Mouse (Mus musculus): ENCODE measurements at regions not wholly inside any gene's neighbourhood (a gene's known extent, or its start where the extent isn't known, plus 50 kb on each side); places are given as distances from the start of the nearest gene placed in this dataset.

DNA sequence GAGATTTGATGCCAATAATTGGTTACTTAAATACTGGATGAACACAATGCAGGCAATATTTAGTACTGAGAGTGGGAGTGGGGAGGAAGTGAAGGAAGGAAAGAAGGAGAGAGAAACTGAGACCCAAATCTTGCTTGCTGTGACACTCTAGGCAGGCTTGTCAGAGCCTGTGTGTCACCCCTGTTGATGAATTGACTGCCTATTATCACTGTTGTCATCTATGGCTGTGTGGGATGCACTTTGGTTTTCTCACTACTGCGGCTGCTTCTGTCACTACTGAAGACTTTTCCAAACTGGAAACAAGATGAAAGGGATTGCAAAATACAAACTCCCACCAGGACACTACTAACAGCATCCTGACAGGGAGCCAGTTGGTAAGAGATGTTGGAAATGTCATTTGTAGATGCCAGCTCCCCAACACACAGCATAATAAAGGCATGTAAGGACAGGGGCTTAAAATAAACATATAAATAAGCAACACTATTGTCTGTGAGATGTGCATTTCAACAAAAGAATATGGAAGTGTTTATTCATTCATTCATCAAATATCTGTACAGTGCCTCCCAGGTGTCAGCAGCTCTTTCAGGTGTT is 207.0 kb upstream of the Ufl1 start:
- 65% methylated on average over 1 of the region's 1 CpGs for WGBS
- Histone ChIP-seq H3K27ac (replicated peaks) (no peak overlapping the region), H3K9ac (no peak overlapping the region), H3K36me3 (no peaks in the 10 kb centered on the region), H3K4me1 (no peaks in the 10 kb centered on the region), H3K27me3 (replicated peaks) (no peaks in the 10 kb centered on the region), H3K4me2 (no peak overlapping the region), H3K9me3 (no peaks in the 10 kb centered on the region), H3K4me3 (no peak overlapping the region)
- no peak for ATAC-seq (ENCODE audit: extremely low read depth, insufficient number of reproducible peaks, low FRiP score, low TSS enrichment)

DNA sequence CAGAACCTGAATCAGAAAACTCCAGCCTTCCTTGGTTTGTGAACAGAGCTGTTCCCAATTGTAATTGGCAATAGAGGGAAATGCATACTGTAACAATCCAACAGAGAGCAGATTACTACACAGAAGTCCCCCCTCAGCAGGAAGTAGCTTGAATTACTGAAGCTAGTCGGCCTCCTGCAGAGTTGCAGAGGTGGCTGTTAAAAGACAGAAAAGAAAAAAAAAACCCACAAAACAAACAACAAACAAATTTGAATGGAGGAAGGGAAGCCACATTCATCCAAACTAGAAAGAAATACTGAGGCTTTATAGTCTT is 202.0 kb upstream of the Ufl1 start:
- H3K4me2 ChIP-seq = no peak overlapping the region
- WGBS = 26% methylated on average over 1 of the region's 1 CpGs
- H3K4me3 ChIP-seq = no peak overlapping the region
- H3K9me3 ChIP-seq = 0 out of 2 replicates have a peak, but pooled peaks cover 2% of the 10 kb centered on the region
- ATAC-seq (ENCODE audit: extremely low read depth, insufficient number of reproducible peaks, low FRiP score, low TSS enrichment) = no peak
- no peak overlapping the region for H3K9ac ChIP-seq
- no peaks in the 10 kb centered on the region for H3K36me3 ChIP-seq
- H3K27ac ChIP-seq (replicated peaks) = no peak overlapping the region
- no peaks in the 10 kb centered on the region for H3K4me1 ChIP-seq
- no peaks in the 10 kb centered on the region for H3K27me3 ChIP-seq (replicated peaks)

DNA sequence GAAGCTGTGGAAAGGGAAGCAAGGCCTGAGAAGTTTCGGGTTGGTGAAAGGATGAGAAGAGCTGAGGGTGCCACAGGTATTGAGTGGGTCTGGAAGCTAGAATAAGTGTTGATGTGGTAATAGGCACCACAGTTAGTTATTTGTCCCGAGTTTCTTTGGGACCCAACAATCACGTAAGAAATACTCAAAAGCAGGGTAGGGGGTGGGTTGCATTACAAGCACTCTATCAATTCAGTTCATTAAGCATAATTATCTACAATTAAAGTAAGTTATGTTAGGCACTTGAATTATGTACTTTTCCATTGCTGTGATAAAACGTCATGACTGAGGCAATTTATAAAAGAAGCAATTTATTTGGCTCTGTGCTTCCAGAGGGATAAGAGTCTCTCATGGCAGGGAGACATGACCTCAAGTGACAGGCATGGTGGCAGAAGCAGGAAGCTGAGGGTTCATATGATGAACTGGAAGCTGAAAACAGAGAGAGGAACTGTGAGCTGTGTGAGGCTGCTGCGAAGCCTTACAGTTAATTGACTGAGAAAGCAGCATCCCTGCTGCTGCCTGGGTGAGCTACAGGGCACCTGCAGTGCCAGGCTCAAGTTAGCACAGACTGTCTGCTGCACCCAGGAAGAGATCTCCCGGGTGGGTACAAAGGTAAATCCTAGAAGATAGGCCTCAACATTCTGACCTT is 201.5 kb upstream of the Ufl1 start:
- Histone ChIP-seq H3K4me2 (no peak overlapping the region), H3K36me3 (no peaks in the 10 kb centered on the region), H3K9me3 (0 out of 2 replicates have a peak, but pooled peaks cover 2% of the 10 kb centered on the region), H3K27me3 (replicated peaks) (no peaks in the 10 kb centered on the region), H3K27ac (replicated peaks) (no peak overlapping the region), H3K4me3 (no peak overlapping the region), H3K4me1 (no peaks in the 10 kb centered on the region), H3K9ac (no peak overlapping the region)
- WGBS = 40% methylated on average over 6 of the region's 6 CpGs
- ATAC-seq (ENCODE audit: extremely low read depth, insufficient number of reproducible peaks, low FRiP score, low TSS enrichment) = no peak

DNA sequence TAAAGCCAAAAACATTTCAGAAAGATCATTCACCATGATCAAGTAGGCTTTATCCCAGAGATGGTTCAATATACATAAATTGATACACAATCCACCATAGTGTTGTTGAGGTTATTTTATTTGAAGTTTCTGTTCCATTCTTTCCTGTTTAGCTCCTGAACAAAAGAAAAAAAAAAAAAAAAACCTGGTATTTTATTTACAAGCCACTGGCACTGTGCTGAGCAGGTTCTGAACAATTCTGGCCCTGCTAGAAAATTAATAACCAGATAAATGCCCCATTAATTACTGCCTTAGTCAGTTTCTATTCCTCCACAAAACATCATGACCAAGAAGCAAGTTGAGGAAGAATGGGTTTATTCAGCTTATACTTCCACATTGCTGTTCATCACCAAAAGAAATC is 191.4 kb upstream of the Ufl1 start:
- no peak overlapping the region for H3K27ac ChIP-seq (replicated peaks)
- no peak overlapping the region for H3K9ac ChIP-seq
- no peak overlapping the region for H3K4me2 ChIP-seq
- no peaks in the 10 kb centered on the region for H3K27me3 ChIP-seq (replicated peaks)
- no peak overlapping the region for H3K4me3 ChIP-seq
- no peaks in the 10 kb centered on the region for H3K4me1 ChIP-seq
- no peaks in the 10 kb centered on the region for H3K36me3 ChIP-seq
- no peak for ATAC-seq (ENCODE audit: extremely low read depth, insufficient number of reproducible peaks, low FRiP score, low TSS enrichment)
- H3K9me3 ChIP-seq = no peaks in the 10 kb centered on the region

DNA sequence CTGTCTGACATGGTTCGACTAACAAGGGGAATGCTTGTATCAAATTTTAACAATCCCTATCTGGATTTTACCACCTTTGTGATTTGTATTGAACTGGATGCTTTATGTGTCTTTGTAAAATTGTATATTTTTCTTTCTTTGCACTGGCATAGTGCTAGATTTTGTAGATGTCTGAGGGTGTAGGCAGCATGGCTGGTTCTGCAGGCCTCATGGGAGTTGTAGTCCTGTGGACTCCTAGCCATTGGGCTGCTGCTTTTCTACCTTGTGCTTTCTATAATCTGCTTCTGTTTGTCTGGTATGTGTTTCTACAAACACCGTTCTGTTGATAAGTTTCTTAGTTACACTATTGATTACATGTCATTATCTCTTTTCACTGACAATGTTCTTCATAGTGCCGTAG is 184.9 kb upstream of the Ufl1 start:
- H3K27ac ChIP-seq (replicated peaks) = no peak overlapping the region
- no peaks in the 10 kb centered on the region for H3K27me3 ChIP-seq (replicated peaks)
- no peaks in the 10 kb centered on the region for H3K36me3 ChIP-seq
- 70% methylated on average over 3 of the region's 3 CpGs for WGBS
- H3K9me3 ChIP-seq = no peaks in the 10 kb centered on the region
- ATAC-seq (ENCODE audit: extremely low read depth, insufficient number of reproducible peaks, low FRiP score, low TSS enrichment) = no peak
- no peaks in the 10 kb centered on the region for H3K4me1 ChIP-seq
- no peak overlapping the region for H3K9ac ChIP-seq
- no peak overlapping the region for H3K4me2 ChIP-seq
- no peak overlapping the region for H3K4me3 ChIP-seq

DNA sequence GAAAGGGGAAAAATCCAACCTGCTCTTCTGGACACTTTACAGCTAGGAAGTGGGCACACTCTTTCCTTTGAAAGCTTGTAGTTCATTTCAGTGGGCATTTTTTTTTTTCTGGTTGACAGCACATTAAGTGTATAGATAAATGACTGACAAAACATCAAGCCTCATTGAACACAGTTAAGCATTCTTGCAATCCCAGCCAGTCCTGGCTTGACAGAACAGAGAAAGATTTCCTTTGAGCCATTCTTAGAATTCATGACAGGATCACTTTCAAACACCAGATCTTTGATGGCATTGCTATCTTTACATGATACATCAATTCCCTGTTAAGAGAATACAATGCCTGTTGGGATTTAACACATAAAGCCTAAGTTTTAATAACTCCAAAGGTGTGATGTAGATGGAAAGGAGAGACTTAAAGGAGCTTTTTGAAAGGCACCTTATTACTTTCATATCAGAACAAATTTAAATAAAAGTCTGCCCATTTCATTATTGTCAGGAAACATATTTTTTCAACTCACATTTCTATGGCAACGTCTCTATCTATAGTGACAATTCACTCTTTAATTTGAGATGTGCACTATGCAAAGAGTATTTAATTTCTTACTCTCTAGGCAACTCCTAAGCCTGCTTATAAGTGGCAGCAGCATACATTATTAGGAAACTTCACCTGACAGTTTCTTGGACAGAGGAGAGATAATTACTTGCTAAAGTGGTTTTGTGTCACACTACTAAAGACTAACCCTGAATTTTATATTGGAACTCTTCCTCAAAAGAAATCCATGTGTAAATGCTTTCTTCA is 183.4 kb upstream of the Ufl1 start:
- H3K4me2 ChIP-seq = no peak overlapping the region
- H3K4me1 ChIP-seq = no peaks in the 10 kb centered on the region
- H3K9ac ChIP-seq = no peak overlapping the region
- H3K27ac ChIP-seq (replicated peaks) = no peak overlapping the region
- no peak for ATAC-seq (ENCODE audit: extremely low read depth, insufficient number of reproducible peaks, low FRiP score, low TSS enrichment)
- WGBS = 62% methylated on average over 1 of the region's 1 CpGs
- no peaks in the 10 kb centered on the region for H3K36me3 ChIP-seq
- H3K27me3 ChIP-seq (replicated peaks) = no peaks in the 10 kb centered on the region
- H3K4me3 ChIP-seq = no peak overlapping the region
- H3K9me3 ChIP-seq = no peaks in the 10 kb centered on the region

DNA sequence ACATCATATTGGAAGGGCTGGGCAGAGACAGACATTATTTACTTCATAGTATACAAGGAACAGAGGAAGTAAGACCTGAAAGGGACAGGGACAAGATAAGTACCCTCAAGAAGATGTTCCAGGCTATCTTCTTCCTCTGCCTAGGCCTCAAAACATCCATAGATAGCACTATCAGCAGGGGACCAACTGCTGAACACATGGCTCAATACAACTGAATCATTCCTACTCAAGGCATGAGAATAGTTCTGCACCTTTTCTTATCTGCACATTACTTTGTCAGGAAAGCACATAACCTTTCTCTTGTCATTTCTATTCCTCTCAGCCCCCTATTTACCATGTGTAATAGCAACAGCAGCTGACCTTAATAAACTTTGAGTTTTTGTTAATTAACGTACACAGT is 182.4 kb upstream of the Ufl1 start:
- no peaks in the 10 kb centered on the region for H3K27me3 ChIP-seq (replicated peaks)
- no peak overlapping the region for H3K27ac ChIP-seq (replicated peaks)
- no peak overlapping the region for H3K9ac ChIP-seq
- H3K4me1 ChIP-seq = no peaks in the 10 kb centered on the region
- no peak overlapping the region for H3K4me2 ChIP-seq
- no peak overlapping the region for H3K4me3 ChIP-seq
- no peaks in the 10 kb centered on the region for H3K36me3 ChIP-seq
- no peak for ATAC-seq (ENCODE audit: extremely low read depth, insufficient number of reproducible peaks, low FRiP score, low TSS enrichment)
- H3K9me3 ChIP-seq = no peaks in the 10 kb centered on the region
- 71% methylated on average over 1 of the region's 1 CpGs for WGBS

DNA sequence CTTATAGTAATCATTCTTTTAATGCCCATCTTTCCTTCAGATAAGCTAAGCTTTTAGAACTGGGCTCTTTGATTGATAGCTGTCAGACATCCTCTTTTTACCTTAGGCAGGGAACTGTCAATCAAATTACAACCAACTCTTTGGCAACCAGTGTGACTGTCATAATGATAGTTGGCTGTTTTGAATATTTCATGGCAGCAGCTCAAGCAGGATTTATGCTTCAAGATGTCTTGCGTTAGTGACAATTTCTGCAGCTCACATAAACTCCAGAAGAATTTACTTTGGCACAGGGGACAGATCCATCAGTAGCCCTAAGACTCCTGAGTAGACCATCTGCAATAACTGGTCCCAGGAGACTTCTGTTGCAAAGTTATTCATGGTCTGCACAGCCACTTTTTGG is 178.5 kb upstream of the Ufl1 start:
- Histone ChIP-seq H3K9me3 (no peaks in the 10 kb centered on the region), H3K9ac (no peak overlapping the region), H3K4me3 (no peak overlapping the region), H3K36me3 (no peaks in the 10 kb centered on the region), H3K4me2 (no peak overlapping the region), H3K27ac (replicated peaks) (no peak overlapping the region), H3K4me1 (no peaks in the 10 kb centered on the region), H3K27me3 (replicated peaks) (no peaks in the 10 kb centered on the region)
- 76% methylated on average over 1 of the region's 1 CpGs for WGBS
- no peak for ATAC-seq (ENCODE audit: extremely low read depth, insufficient number of reproducible peaks, low FRiP score, low TSS enrichment)

DNA sequence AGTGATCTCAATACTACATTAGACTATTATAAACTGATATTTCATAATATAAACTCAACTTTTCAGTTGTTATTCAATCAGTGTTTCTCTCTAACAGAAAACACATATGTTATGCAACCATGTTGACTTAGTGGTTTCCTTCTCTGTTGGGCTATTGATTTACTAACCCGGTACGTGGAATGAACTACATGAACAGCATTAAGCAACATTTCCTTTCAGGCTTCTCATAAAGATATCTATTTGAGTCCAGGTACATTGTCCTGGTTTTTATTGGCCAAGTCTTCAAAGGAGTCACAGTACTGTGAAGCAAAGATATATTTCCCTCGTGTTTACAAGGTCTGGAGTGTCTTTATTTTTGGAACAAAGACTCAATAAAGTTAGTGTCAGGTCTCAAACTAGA is 173.1 kb upstream of the Ufl1 start:
- Histone ChIP-seq H3K9ac (no peak overlapping the region), H3K4me2 (no peak overlapping the region), H3K4me3 (no peak overlapping the region), H3K4me1 (no peaks in the 10 kb centered on the region), H3K36me3 (no peaks in the 10 kb centered on the region), H3K9me3 (no peaks in the 10 kb centered on the region), H3K27me3 (replicated peaks) (no peaks in the 10 kb centered on the region), H3K27ac (replicated peaks) (no peak overlapping the region)
- 65% methylated on average over 3 of the region's 3 CpGs for WGBS
- ATAC-seq (ENCODE audit: extremely low read depth, insufficient number of reproducible peaks, low FRiP score, low TSS enrichment) = no peak

DNA sequence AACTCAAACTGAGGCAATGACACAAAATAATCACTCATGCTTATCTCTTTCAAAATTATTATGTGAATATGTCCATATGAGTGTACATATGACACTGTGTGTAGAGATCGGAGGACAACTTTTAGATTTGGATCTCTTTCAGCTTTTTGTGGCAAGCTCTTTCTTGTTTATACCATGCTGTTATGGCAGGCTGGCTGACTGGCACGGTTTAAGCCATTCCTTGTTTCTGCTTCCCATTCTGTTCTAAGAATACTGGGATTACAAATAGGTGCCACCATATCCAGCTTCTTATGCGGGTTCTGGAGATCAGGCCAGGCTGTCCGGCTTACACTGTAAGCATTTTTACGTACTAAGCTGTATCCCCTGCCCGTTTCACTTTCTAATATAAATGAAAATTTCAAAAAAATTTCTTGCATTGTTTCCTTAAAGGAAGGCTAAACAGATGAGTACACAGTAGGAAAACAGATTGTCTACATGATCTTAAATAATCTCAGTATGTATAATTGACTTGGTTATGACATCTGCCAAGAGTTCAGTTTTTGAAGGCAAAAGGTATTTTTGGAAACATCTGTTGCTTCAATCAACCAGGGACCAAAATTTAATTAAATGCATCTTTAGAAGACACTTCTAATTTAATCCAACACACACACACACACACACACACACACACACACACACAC is 171.6 kb upstream of the Ufl1 start:
- H3K4me3 ChIP-seq = no peak overlapping the region
- no peak overlapping the region for H3K9ac ChIP-seq
- no peak overlapping the region for H3K4me2 ChIP-seq
- no peaks in the 10 kb centered on the region for H3K36me3 ChIP-seq
- H3K9me3 ChIP-seq = no peaks in the 10 kb centered on the region
- no peak for ATAC-seq (ENCODE audit: extremely low read depth, insufficient number of reproducible peaks, low FRiP score, low TSS enrichment)
- H3K4me1 ChIP-seq = no peaks in the 10 kb centered on the region
- 78% methylated on average over 6 of the region's 6 CpGs for WGBS
- H3K27ac ChIP-seq (replicated peaks) = no peak overlapping the region
- no peaks in the 10 kb centered on the region for H3K27me3 ChIP-seq (replicated peaks)

DNA sequence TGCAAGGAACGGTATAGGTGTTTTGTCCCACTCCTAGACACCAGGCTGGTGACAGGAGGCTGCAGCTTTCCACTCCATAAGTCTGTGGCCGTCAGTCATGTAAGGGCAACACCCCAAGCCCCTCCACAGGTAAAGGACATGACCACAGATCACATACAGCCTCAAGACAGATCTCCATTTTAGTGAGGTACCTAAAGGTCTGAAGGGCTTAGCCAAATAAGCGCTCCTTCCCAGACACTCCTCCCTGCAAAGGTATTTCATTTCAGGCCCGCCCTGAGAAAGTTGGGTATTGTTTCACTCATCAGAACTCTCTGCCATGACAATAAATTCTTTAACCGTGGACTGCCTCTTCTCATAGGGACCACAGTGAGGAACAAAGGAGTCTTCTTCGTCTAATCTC is 170.2 kb upstream of the Ufl1 start:
- WGBS = 65% methylated on average over 6 of the region's 6 CpGs
- Histone ChIP-seq H3K27ac (replicated peaks) (no peak overlapping the region), H3K4me3 (no peak overlapping the region), H3K9ac (no peak overlapping the region), H3K4me2 (no peak overlapping the region), H3K27me3 (replicated peaks) (no peaks in the 10 kb centered on the region), H3K36me3 (no peaks in the 10 kb centered on the region), H3K9me3 (no peaks in the 10 kb centered on the region), H3K4me1 (no peaks in the 10 kb centered on the region)
- no peak for ATAC-seq (ENCODE audit: extremely low read depth, insufficient number of reproducible peaks, low FRiP score, low TSS enrichment)

Measured in heart, embryonic 13.5 days (tissue).